Mouse (Mus musculus): ENCODE measurements around the gene Pcdh15.

The Pcdh15 gene

GRCm38 (mm10) chr10:73379001-73379400 lies 279.9 kb downstream of the Pcdh15 start:
- no peak for DNase-seq (ENCODE audit: low read depth, low spot score)

- no peak for DNase-seq (ENCODE audit: low read depth, low spot score)
These were observed 284.9 kb downstream of the Pcdh15 start for GRCm38 (mm10) chr10:73384003-73384402.

- peak; percentile 31 for DNase-seq (ENCODE audit: low read depth, low spot score)
These were observed 301.3 kb downstream of the Pcdh15 start for GRCm38 (mm10) chr10:73400426-73400825.

- no peak for DNase-seq (ENCODE audit: low read depth, low spot score)
These were observed 326.3 kb downstream of the Pcdh15 start for GRCm38 (mm10) chr10:73425408-73425807.

GRCm38 (mm10) chr10:73431345-73431744 lies 332.2 kb downstream of the Pcdh15 start:
- DNase-seq (ENCODE audit: low read depth, low spot score) = no peak

- no peak for DNase-seq (ENCODE audit: low read depth, low spot score)
These were observed 384.9 kb downstream of the Pcdh15 start for GRCm38 (mm10) chr10:73484082-73484481.

- DNase-seq (ENCODE audit: low read depth, low spot score) = no peak
These were observed 392.5 kb downstream of the Pcdh15 start for GRCm38 (mm10) chr10:73491654-73492053.

GRCm38 (mm10) chr10:73514846-73515245 lies 415.7 kb downstream of the Pcdh15 start:
- DNase-seq (ENCODE audit: low read depth, low spot score) = no peak

- no peak for DNase-seq (ENCODE audit: low read depth, low spot score)
These were observed 416.6 kb downstream of the Pcdh15 start for GRCm38 (mm10) chr10:73515742-73516141.

- no peak for DNase-seq (ENCODE audit: low read depth, low spot score)
These were observed 420.3 kb downstream of the Pcdh15 start for GRCm38 (mm10) chr10:73519438-73519837.

- DNase-seq (ENCODE audit: low read depth, low spot score) = peak; percentile 29
These were observed 453.7 kb downstream of the Pcdh15 start for GRCm38 (mm10) chr10:73552831-73553230.

- peak; percentile 31 for DNase-seq (ENCODE audit: low read depth, low spot score)
These were observed 465.1 kb downstream of the Pcdh15 start for GRCm38 (mm10) chr10:73564216-73564615.

- no peak for DNase-seq (ENCODE audit: low read depth, low spot score)
These were observed 475.7 kb downstream of the Pcdh15 start for GRCm38 (mm10) chr10:73574711-73575297.

GRCm38 (mm10) chr10:73667501-73667900 lies 568.4 kb downstream of the Pcdh15 start:
- no peak for DNase-seq (ENCODE audit: low read depth, low spot score)

GRCm38 (mm10) chr10:73700519-73701286 lies 601.6 kb downstream of the Pcdh15 start:
- DNase-seq (ENCODE audit: low read depth, low spot score) = no peak

GRCm38 (mm10) chr10:73725566-73726240 lies 626.6 kb downstream of the Pcdh15 start:
- DNase-seq (ENCODE audit: low read depth, low spot score) = no peak

- no peak for DNase-seq (ENCODE audit: low read depth, low spot score)
These were observed 634.1 kb downstream of the Pcdh15 start for GRCm38 (mm10) chr10:73733246-73733645.

- DNase-seq (ENCODE audit: low read depth, low spot score) = no peak
These were observed 649.9 kb downstream of the Pcdh15 start for GRCm38 (mm10) chr10:73749021-73749420.

- DNase-seq (ENCODE audit: low read depth, low spot score) = no peak
These were observed 654.7 kb downstream of the Pcdh15 start for GRCm38 (mm10) chr10:73753876-73754275.

- no peak for DNase-seq (ENCODE audit: low read depth, low spot score)
These were observed 683.8 kb downstream of the Pcdh15 start for GRCm38 (mm10) chr10:73782945-73783344.

GRCm38 (mm10) chr10:73788163-73788562 lies 689.0 kb downstream of the Pcdh15 start:
- no peak for DNase-seq (ENCODE audit: low read depth, low spot score)

- DNase-seq (ENCODE audit: low read depth, low spot score) = no peak
These were observed 705.9 kb downstream of the Pcdh15 start for GRCm38 (mm10) chr10:73805069-73805468.

GRCm38 (mm10) chr10:73812311-73812710 lies 713.2 kb downstream of the Pcdh15 start:
- peak; percentile 54 for DNase-seq (ENCODE audit: low read depth, low spot score)
